Mouse (Mus musculus): ENCODE data around the gene Ttll9.

DNA sequence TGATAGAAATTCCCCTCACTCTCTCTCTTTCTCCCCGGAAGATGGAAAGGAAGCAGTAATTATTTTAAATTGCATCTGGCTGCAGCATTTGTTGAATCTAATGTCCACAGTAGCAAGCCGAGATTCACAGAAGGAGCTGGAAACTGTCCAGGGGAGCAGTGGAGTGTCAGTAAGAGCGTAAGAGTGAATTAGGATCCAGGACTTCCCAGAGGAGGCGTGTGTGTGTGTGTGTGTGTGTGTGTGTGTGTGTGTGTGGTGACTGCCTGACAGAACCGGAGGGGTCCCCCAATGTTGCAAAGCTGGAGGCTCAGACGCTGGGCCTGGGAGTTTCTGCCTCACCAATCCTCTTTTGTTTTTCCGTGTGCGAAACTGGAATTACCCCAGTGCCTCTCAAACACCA, 53.5 kb downstream of the Ttll9 start:
- TF ChIP-seq CTCF (IDR thresholded peaks at IDR 0.05; ENCODE audit: low read depth), result no peak
- no peak for TF ChIP-seq EP300 (IDR thresholded peaks at IDR 0.05; ENCODE audit: low read depth)
